In genomic region chr12:83487476-83487991, GRCm38 (mm10) we compare ENCODE assay signal across 8 mouse cellular contexts. TPM values are rescaled to one million over a fixed set of nuclear protein-coding genes. Genes with fewer than 3 reads are reported as not detected.
A peak's percentile ranks its signal among the peaks of the same experiment; 100 is the strongest.
DNase-seq lines count a peak whose midpoint lies in the region; ATAC-seq lines count a peak whose summit lies in the region.

Dpf3 (minus strand) TSS chr12:83487716.

- peak within 1 kb of the TSS; percentile 87 for H3K4me3 ChIP-seq in hindbrain, embryonic 15.5 days

- under 1% methylated on average over 31 of the region's 31 CpGs for WGBS in hindbrain, embryonic 15.5 days

- H3K36me3 ChIP-seq in hindbrain, embryonic 15.5 days, result no peaks in the 10 kb centered on the region

- peak within 1 kb of the TSS; percentile 87 for H3K27ac ChIP-seq in hindbrain, embryonic 15.5 days (replicated peaks)

- no peaks in the 10 kb centered on the region for H3K9me3 ChIP-seq in hindbrain, embryonic 15.5 days

- ATAC-seq in hindbrain, embryonic 15.5 days (ENCODE audit: low FRiP score, low read depth), result peak; percentile 95

- peaks cover 33% of the 10 kb centered on the region for H3K4me1 ChIP-seq in hindbrain, embryonic 15.5 days (replicated peaks)

- H3K27me3 ChIP-seq in hindbrain, embryonic 15.5 days, result no peaks in the 10 kb centered on the region

- peak within 1 kb of the TSS; percentile 98 for H3K4me2 ChIP-seq in hindbrain, embryonic 15.5 days

- peak; percentile 97 for DNase-seq in R1 (ENCODE audit: low read depth, low spot score)
- peak; percentile 100 for DNase-seq in cerebellum, postnatal 25 days
- DNase-seq in frontal cortex, postnatal 25 days (ENCODE audit: low spot score in 2 of 2), result peak; percentile 89 to 93
- DNase-seq in left cerebral cortex, adult 11 months (ENCODE audit: low spot score), result peak; percentile 89
- DNase-seq in lung, postnatal 4 days, result peak; percentile 99
- peak; percentile 90 for DNase-seq in retina, postnatal 7 days (ENCODE audit: low read depth, low spot score)
- peak; percentile 97 for DNase-seq in urinary bladder, adult 2 months (ENCODE audit: low spot score)

- peak within 1 kb of the TSS; percentile 73 for H3K9ac ChIP-seq in hindbrain, embryonic 15.5 days

RNA-seq across cellular contexts. Expression of gene Dpf3, which starts in this region (rescaled TPM):
- 22.7 and 23.9 TPM in 2 replicates for polyA plus RNA-seq in hindbrain, embryonic 15.5 days (2015; fragmentation: Nextera tagmentation; extraction: Ambion mirVana)
- 4.7 and 5.1 TPM in 2 replicates for polyA plus RNA-seq in urinary bladder, adult 2 months (2012; rRNA removed)

Comparison
In these comparisons a context has a peak if more than half of its experiments do, and no peak if none do; other contexts are left out.
1. Peak in every context shown above with its lines: DNase-seq, ATAC-seq, H3K4me3 ChIP-seq and H3K27ac ChIP-seq.